In the genomic region with DNA sequence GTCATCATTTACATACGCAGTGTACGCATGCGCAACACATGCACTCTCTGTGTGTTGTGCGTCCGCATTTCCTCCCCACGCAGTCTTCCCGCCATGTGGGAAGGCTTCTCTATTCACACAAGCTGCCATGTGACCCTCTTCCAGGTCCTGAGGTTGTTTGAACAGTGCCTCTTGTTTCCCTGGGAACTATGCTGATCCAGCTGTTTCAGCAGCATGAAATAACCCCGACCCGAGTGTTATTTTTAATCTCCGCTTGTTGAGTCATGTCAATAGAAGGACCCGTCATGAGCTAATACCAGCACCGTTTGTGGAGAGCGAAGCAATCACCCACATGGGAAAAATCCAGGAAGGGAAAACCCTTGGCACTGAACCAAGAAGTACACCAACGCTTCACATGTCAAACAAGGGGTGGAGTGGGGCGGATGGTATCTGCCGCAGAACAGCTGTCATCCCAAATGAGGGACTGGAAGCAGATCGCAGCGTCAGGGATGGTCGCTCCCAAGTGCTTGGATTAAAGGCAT, we compare ENCODE assay signal across 8 mouse cellular contexts. TPM values are rescaled to one million over a fixed set of nuclear protein-coding genes. Genes with fewer than 3 reads are reported as not detected.
DNase-seq lines count a peak whose midpoint lies in the region; ATAC-seq and TF ChIP-seq lines count a peak whose summit lies in the region.

No protein-coding gene starts in this region.

- no peak overlapping the region for H3K27ac ChIP-seq in hindbrain, embryonic 14.5 days
- H3K27ac ChIP-seq in hindbrain, embryonic 16.5 days (ENCODE audit: low read depth, low read length): no peak overlapping the region
- no peak overlapping the region for H3K27ac ChIP-seq in intestine, postnatal 0 days (ENCODE audit: low read depth, low read length)
- no peak overlapping the region for H3K27ac ChIP-seq in midbrain, postnatal 0 days (ENCODE audit: low read depth, low read length)

- no peaks in the 10 kb centered on the region for H3K36me3 ChIP-seq in hindbrain, embryonic 14.5 days (replicated peaks; ENCODE audit: control insufficient read depth, insufficient read depth)
- no peaks in the 10 kb centered on the region for H3K36me3 ChIP-seq in hindbrain, embryonic 16.5 days (ENCODE audit: control insufficient read depth, insufficient read depth, low read length)
- no peaks in the 10 kb centered on the region for H3K36me3 ChIP-seq in intestine, postnatal 0 days (ENCODE audit: control insufficient read depth, insufficient read depth)
- no peaks in the 10 kb centered on the region for H3K36me3 ChIP-seq in midbrain, postnatal 0 days (ENCODE audit: insufficient read depth, low read length)

- peak; percentile 47 for DNase-seq in hindbrain, embryonic 14.5 days (ENCODE audit: low spot score)
- DNase-seq in frontal cortex, postnatal 36 days (ENCODE audit: low spot score in 2 of 2): peak; percentile 49 to 68
- peak; percentile 20 to 57 for DNase-seq in left cerebral cortex, adult 8-10 months (ENCODE audit: low spot score in 2 of 2)
- DNase-seq in midbrain, postnatal 0 days (ENCODE audit: low spot score): peak; percentile 51
- DNase-seq in urinary bladder, adult 2 months (ENCODE audit: low spot score): no peak

- 56% methylated on average over 19 of the region's 19 CpGs for WGBS in hindbrain, embryonic 14.5 days
- WGBS in hindbrain, embryonic 16.5 days: 56% methylated on average over 19 of the region's 19 CpGs
- WGBS in intestine, postnatal 0 days: 46% methylated on average over 19 of the region's 19 CpGs
- WGBS in midbrain, postnatal 0 days: 64% methylated on average over 19 of the region's 19 CpGs

- no peak overlapping the region for H3K9ac ChIP-seq in hindbrain, embryonic 14.5 days
- H3K9ac ChIP-seq in hindbrain, embryonic 16.5 days (ENCODE audit: low read depth, low read length): no peak overlapping the region
- no peak overlapping the region for H3K9ac ChIP-seq in intestine, postnatal 0 days (ENCODE audit: low read depth, low read length)
- H3K9ac ChIP-seq in midbrain, postnatal 0 days (replicated peaks; ENCODE audit: low read length, poor library complexity, severe bottlenecking): no peak overlapping the region

- no peaks in the 10 kb centered on the region for H3K9me3 ChIP-seq in hindbrain, embryonic 14.5 days (ENCODE audit: control insufficient read depth, low read length)
- no peaks in the 10 kb centered on the region for H3K9me3 ChIP-seq in hindbrain, embryonic 16.5 days (ENCODE audit: control insufficient read depth, low read length)
- no peaks in the 10 kb centered on the region for H3K9me3 ChIP-seq in intestine, postnatal 0 days (ENCODE audit: control insufficient read depth)
- no peaks in the 10 kb centered on the region for H3K9me3 ChIP-seq in midbrain, postnatal 0 days (ENCODE audit: low read length)

- H3K27me3 ChIP-seq in hindbrain, embryonic 14.5 days (ENCODE audit: control insufficient read depth, insufficient read depth, low read length): no peaks in the 10 kb centered on the region
- H3K27me3 ChIP-seq in hindbrain, embryonic 16.5 days (replicated peaks; ENCODE audit: control insufficient read depth, insufficient read depth, low read length): no peaks in the 10 kb centered on the region
- H3K27me3 ChIP-seq in intestine, postnatal 0 days (replicated peaks; ENCODE audit: control insufficient read depth, insufficient read depth, low read length): no peaks in the 10 kb centered on the region
- H3K27me3 ChIP-seq in midbrain, postnatal 0 days (ENCODE audit: insufficient read depth, low read length): no peaks in the 10 kb centered on the region

- 0 out of 2 replicates have a peak, but pooled peaks cover 4% of the 10 kb centered on the region for H3K4me1 ChIP-seq in hindbrain, embryonic 14.5 days (replicated peaks; ENCODE audit: control insufficient read depth, insufficient read depth, low read length)
- peaks cover 5% of the 10 kb centered on the region; the same call in 1 of the 2 replicates for H3K4me1 ChIP-seq in hindbrain, embryonic 16.5 days (ENCODE audit: control insufficient read depth, insufficient read depth, low read depth, low read length)
- 0 out of 2 replicates have a peak, but pooled peaks cover 5% of the 10 kb centered on the region for H3K4me1 ChIP-seq in intestine, postnatal 0 days (replicated peaks; ENCODE audit: control insufficient read depth, insufficient read depth, low read length)
- H3K4me1 ChIP-seq in midbrain, postnatal 0 days (ENCODE audit: insufficient read depth, low read length): no peaks in the 10 kb centered on the region

- H3K4me2 ChIP-seq in hindbrain, embryonic 14.5 days (replicated peaks): no peak overlapping the region
- H3K4me2 ChIP-seq in hindbrain, embryonic 16.5 days (ENCODE audit: low read length): no peak overlapping the region
- H3K4me2 ChIP-seq in intestine, postnatal 0 days (replicated peaks; ENCODE audit: low read depth): peak overlapping the region; percentile 30; the same call in 1 of the 2 replicates
- H3K4me2 ChIP-seq in midbrain, postnatal 0 days (ENCODE audit: low read depth, low read length, poor library complexity, severe bottlenecking): no peak overlapping the region

- no peak for TF ChIP-seq CTCF in intestine, postnatal 0 days (IDR thresholded peaks at IDR 0.05; ENCODE audit: low read depth)
- no peak for TF ChIP-seq CTCF in midbrain, postnatal 0 days (IDR thresholded peaks at IDR 0.05)

- ATAC-seq in hindbrain, embryonic 14.5 days (ENCODE audit: low FRiP score): peak; percentile 14; the same call in 1 of the 2 replicates
- ATAC-seq in hindbrain, embryonic 16.5 days: no peak
- ATAC-seq in intestine, postnatal 0 days: peak; percentile 64
- no peak for ATAC-seq in midbrain, postnatal 0 days (ENCODE audit: low FRiP score)
- ATAC-seq in inflammation-experienced regulatory T-cells, adult 6 months: no peak

- no peak overlapping the region for H3K4me3 ChIP-seq in hindbrain, embryonic 14.5 days (replicated peaks; ENCODE audit: low read length)
- no peak overlapping the region for H3K4me3 ChIP-seq in hindbrain, embryonic 16.5 days (ENCODE audit: low read length)
- no peak overlapping the region for H3K4me3 ChIP-seq in intestine, postnatal 0 days (ENCODE audit: low read depth, low read length)
- H3K4me3 ChIP-seq in midbrain, postnatal 0 days (ENCODE audit: low read depth, low read length): no peak overlapping the region

RNA-seq across cellular contexts. Expression of a gene that starts 23.6 kb away (rescaled TPM):
- 11.9 and 13.7 TPM in 2 replicates for polyA plus RNA-seq in hindbrain, embryonic 14.5 days (2014; fragmentation: Nextera tagmentation; extraction: Ambion mirVana)
- 9.5 and 13.8 TPM in 2 replicates for polyA plus RNA-seq in hindbrain, embryonic 16.5 days (2015; fragmentation: Nextera tagmentation; extraction: Ambion mirVana)
- polyA plus RNA-seq in intestine, postnatal 0 days (2015; fragmentation: Nextera tagmentation; extraction: Ambion mirVana): 34.8 and 35.7 TPM in 2 replicates
- total RNA-seq in left cerebral cortex, adult 8-10 months (2022): 1 to 10 TPM; 2.7 to 6.4 (median 4.9) TPM
- 13.7 and 15.6 TPM in 2 replicates for total RNA-seq in midbrain, postnatal 0 days (2014; rRNA removed)
- polyA plus RNA-seq in midbrain, postnatal 0 days (2015; fragmentation: Nextera tagmentation; extraction: Ambion mirVana): 8.0 and 9.1 TPM in 2 replicates
- polyA plus RNA-seq in inflammation-experienced regulatory T-cells, adult 6 months (2017; shearing (Covaris generic)): 100 to 1,000 TPM in 1 of 3 experiments, 10 to 100 TPM in 2; 44.6 to 117 (median 64.8) TPM
- 51.0 and 56.9 TPM in 2 replicates for polyA plus RNA-seq in urinary bladder, adult 2 months (2012; rRNA removed)

RNA-seq across cellular contexts. Expression of a gene that starts 38.7 kb away (rescaled TPM):
- 10.1 and 14.3 TPM in 2 replicates for polyA plus RNA-seq in hindbrain, embryonic 14.5 days (2014; fragmentation: Nextera tagmentation; extraction: Ambion mirVana)
- 6.8 and 10.3 TPM in 2 replicates for polyA plus RNA-seq in hindbrain, embryonic 16.5 days (2015; fragmentation: Nextera tagmentation; extraction: Ambion mirVana)
- 91.5 and 104 TPM in 2 replicates for polyA plus RNA-seq in intestine, postnatal 0 days (2015; fragmentation: Nextera tagmentation; extraction: Ambion mirVana)
- 1 to 10 TPM; 1.7 to 2.6 (median 2.2) TPM for total RNA-seq in left cerebral cortex, adult 8-10 months (2022)
- total RNA-seq in midbrain, postnatal 0 days (2014; rRNA removed): 1.1 and 4.2 TPM in 2 replicates
- polyA plus RNA-seq in midbrain, postnatal 0 days (2015; fragmentation: Nextera tagmentation; extraction: Ambion mirVana): 4.1 and 6.4 TPM in 2 replicates
- not detected for polyA plus RNA-seq in inflammation-experienced regulatory T-cells, adult 6 months (2017; shearing (Covaris generic))
- 2.1 and 2.4 TPM in 2 replicates for polyA plus RNA-seq in urinary bladder, adult 2 months (2012; rRNA removed)

Comparison
In these comparisons a context has a peak if more than half of its experiments do, and no peak if none do; other contexts are left out.
1. ATAC-seq: peak in hindbrain, embryonic 14.5 days (single experiment) and intestine, postnatal 0 days (single experiment); none in hindbrain, embryonic 16.5 days (single experiment), midbrain, postnatal 0 days (single experiment) and inflammation-experienced regulatory T-cells, adult 6 months (single experiment).